Mouse (Mus musculus) E14TG2a.4 (cell line): ENCODE measurements around the gene Actr1a.

ENCODE experiments used
- CTCF ChIP-seq: conservative IDR thresholded peaks from 2 replicates; pipeline ENCODE4 v1.5.1; 2014; ENCODE audit warnings: low read length
- POU5F1 ChIP-seq: IDR thresholded peaks from 2 replicates; pipeline ENCODE4 v1.6.1; 2014; ENCODE audit warnings: low read length, borderline replicate concordance

DNA sequence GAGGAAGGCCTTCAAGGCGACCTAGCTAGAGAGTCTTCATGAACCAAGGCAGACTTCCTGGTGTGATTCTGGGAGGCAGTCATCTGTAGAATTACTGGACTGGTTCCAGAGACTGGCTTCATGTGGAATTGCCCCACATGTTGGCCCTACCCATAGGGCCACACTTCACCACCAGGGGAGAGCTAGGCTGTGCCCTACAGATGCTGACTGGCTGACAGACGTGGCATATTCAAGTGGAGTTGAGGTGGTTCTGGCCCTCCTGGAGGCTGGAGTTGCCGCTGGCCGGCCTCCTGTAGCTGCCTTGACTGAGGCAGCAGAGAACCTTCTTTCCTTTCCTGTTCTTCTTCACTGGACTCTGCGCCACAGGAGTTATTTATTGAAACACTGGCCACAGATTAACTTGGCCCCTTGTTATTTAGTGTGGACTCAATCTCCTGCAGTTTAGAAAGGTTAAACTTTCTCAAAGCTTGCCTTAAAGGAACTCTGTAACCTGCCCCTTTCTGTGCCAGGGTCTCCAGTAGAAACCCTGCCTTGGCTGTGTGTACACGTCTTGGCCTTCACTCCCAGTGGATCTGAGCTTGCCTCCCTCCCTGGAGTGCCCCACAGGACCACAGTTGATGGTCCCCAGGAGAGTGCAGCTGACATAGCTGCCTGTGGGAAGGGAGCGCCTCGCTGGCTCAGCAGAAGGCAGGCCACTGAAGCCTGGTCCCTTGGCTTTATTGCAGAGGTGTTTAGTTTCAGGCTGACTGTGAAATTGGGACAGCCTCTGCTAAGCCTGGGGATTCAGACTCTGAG lies 11.2 kb upstream of the Actr1a start:
- TF ChIP-seq CTCF: no peak; the same call in 1 of the 2 replicates
- TF ChIP-seq POU5F1: no peak
